In the genomic region with DNA sequence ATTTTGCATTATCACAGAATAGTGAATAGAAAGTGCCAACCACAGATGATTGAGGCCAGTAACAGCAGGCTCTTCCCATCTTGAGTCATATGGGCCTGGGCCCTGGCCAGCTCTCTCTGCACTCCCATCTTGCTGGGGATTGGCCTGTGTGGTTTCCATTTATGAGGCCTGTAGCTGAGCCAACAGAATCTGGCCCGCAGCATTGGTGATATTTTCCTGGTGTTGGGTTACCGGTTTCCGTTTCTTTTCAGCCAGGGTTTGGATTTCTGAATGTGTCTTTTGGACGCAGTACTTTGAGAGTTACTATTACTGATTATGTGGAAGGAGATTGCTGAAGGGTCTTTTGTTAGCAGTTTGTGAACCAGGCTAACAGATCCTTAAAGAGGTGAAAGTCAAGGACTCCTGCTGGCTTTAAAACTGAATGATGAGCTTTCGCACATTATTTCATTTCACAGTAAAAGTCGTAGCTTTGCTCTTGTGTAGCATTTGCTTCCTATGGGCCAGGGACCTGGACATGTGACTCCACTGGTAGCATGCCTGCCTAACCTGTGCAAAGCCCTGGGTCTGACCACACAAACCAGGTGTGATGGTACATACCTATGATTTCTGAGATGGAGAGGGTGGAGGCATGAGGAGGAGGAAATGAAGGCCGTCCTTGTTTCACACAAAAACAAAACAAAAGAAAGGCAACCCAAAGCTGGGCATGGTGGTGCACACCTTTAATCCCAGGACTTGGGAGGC, we compare ENCODE assay signal across 9 mouse cellular contexts. TPM values are rescaled to one million over a fixed set of nuclear protein-coding genes. Genes with fewer than 3 reads are reported as not detected.
A peak's percentile ranks its signal among the peaks of the same experiment; 100 is the strongest.
DNase-seq lines count a peak whose midpoint lies in the region; ATAC-seq lines count a peak whose summit lies in the region.
"Had no signal": no experiment of that assay in that cellular context is flagged by ENCODE, and none has a peak within 500 bp of the region (broad histone marks: within the 10 kb centered on the region; RNA-seq: fewer than 3 reads in every experiment).

No protein-coding gene starts in this region.

- no peaks in the 10 kb centered on the region; the same call in 1 of the 2 replicates for H3K27me3 ChIP-seq in heart, embryonic 16.5 days (ENCODE audit: control insufficient read depth, insufficient read depth, low read length)
- peaks cover 12% of the 10 kb centered on the region for H3K27me3 ChIP-seq in limb, embryonic 12.5 days

- H3K4me3 ChIP-seq in heart, embryonic 16.5 days (ENCODE audit: low read length) = no peak overlapping the region
- no peak overlapping the region for H3K4me3 ChIP-seq in limb, embryonic 12.5 days (replicated peaks)

- H3K4me2 ChIP-seq in heart, embryonic 16.5 days (ENCODE audit: low read depth, low read length) = no peak overlapping the region
- peak overlapping the region; percentile 19; the same call in 1 of the 2 replicates for H3K4me2 ChIP-seq in limb, embryonic 12.5 days

- ATAC-seq in heart, embryonic 16.5 days (replicated peaks; ENCODE audit: extremely low read depth, insufficient read depth, low FRiP score) = peak; percentile 75
- ATAC-seq in limb, embryonic 12.5 days (ENCODE audit: insufficient number of reproducible peaks, insufficient read depth, low FRiP score, low TSS enrichment, low read depth) = peak; percentile 75
- ATAC-seq in monocyte, adult 5-6 weeks (replicated peaks; ENCODE audit: insufficient number of reproducible peaks, low FRiP score, low TSS enrichment, poor library complexity, severe bottlenecking) = no peak
- no peak for ATAC-seq in granulocyte monocyte progenitor cell, adult 5-6 weeks (replicated peaks; ENCODE audit: poor library complexity, severe bottlenecking)

- WGBS in heart, embryonic 16.5 days = 70% methylated on average over 7 of the region's 7 CpGs
- WGBS in limb, embryonic 12.5 days = 50% methylated on average over 7 of the region's 7 CpGs

- H3K9ac ChIP-seq in heart, embryonic 16.5 days (ENCODE audit: low read length) = no peak overlapping the region
- no peak overlapping the region for H3K9ac ChIP-seq in limb, embryonic 12.5 days (replicated peaks)
- H3K9ac ChIP-seq: liver, embryonic 14.5 days had no signal

- DNase-seq in testis, postnatal 10 days (ENCODE audit: low spot score) = peak; percentile 57
- no peak for DNase-seq in testis, postnatal 14 days (ENCODE audit: low spot score)
- peak; percentile 89 for DNase-seq in cerebellum, adult 9-11 months
- DNase-seq in embryo, embryonic 9.5 days (ENCODE audit: extremely low spot score) = no peak

- H3K27ac ChIP-seq in heart, embryonic 16.5 days (ENCODE audit: low read length) = peak overlapping the region; percentile 35; the same call in 1 of the 2 replicates
- peak overlapping the region; percentile 87 for H3K27ac ChIP-seq in limb, embryonic 12.5 days
- H3K27ac ChIP-seq: liver, embryonic 14.5 days had no signal

- H3K36me3 ChIP-seq in heart, embryonic 16.5 days (ENCODE audit: control insufficient read depth, insufficient read depth) = no peaks in the 10 kb centered on the region
- H3K36me3 ChIP-seq in limb, embryonic 12.5 days = no peaks in the 10 kb centered on the region

- H3K9me3 ChIP-seq in heart, embryonic 16.5 days (replicated peaks; ENCODE audit: control insufficient read depth, low read length) = no peaks in the 10 kb centered on the region
- no peaks in the 10 kb centered on the region for H3K9me3 ChIP-seq in limb, embryonic 12.5 days

- 0 out of 2 replicates have a peak, but pooled peaks cover 6% of the 10 kb centered on the region for H3K4me1 ChIP-seq in heart, embryonic 16.5 days (ENCODE audit: control insufficient read depth, insufficient read depth, low read length)
- H3K4me1 ChIP-seq in limb, embryonic 12.5 days (replicated peaks) = peaks cover 32% of the 10 kb centered on the region

RNA-seq across cellular contexts. Expression of gene Tiam2, which starts 5.5 kb away (rescaled TPM):
- 3.5 and 3.9 TPM in 2 replicates for polyA plus RNA-seq in heart, embryonic 16.5 days (2015; fragmentation: Nextera tagmentation; extraction: Ambion mirVana)
- polyA plus RNA-seq in limb, embryonic 12.5 days (2016; fragmentation: Nextera tagmentation; extraction: Ambion mirVana) = 19.4 and 20.6 TPM in 2 replicates
- 128 to 196 TPM (median 161 TPM) in 3 replicates for total RNA-seq in monocyte, adult 5-6 weeks (2017)
- total RNA-seq in granulocyte monocyte progenitor cell, adult 5-6 weeks (2014; fragmentation: Nextera tagmentation) = 5.6 and 15.3 TPM in 2 replicates
- total RNA-seq in granulocyte monocyte progenitor cell, adult 5-6 weeks (2017) = 7.7 and 11.2 TPM in 2 replicates

Comparison
In these comparisons a context has a peak if more than half of its experiments do, and no peak if none do; other contexts are left out.
1. DNase-seq: peak in testis, postnatal 10 days (single experiment) and cerebellum, adult 9-11 months (single experiment); none in testis, postnatal 14 days (single experiment) and embryo, embryonic 9.5 days (single experiment).
2. ATAC-seq: peak in heart, embryonic 16.5 days (single experiment) and limb, embryonic 12.5 days (single experiment); none in monocyte, adult 5-6 weeks (single experiment) and granulocyte monocyte progenitor cell, adult 5-6 weeks (single experiment).